Mouse (Mus musculus): ENCODE results near the gene Mapk9.

Mapk9 gene

GRCm38 (mm10) chr11:49846401-49847070 is at the start of gene Mapk9:
Gene Mapk9 (plus strand): TSS chr11:49846751.
- peak; percentile 98 for DNase-seq (ENCODE audit: low read depth)

GRCm38 (mm10) chr11:49798931-49799330 is 47.6 kb upstream of the Mapk9 start:
- no peak for DNase-seq (ENCODE audit: low read depth)

- peak; percentile 49 for DNase-seq (ENCODE audit: low read depth)
These were observed 45.0 kb upstream of the Mapk9 start for GRCm38 (mm10) chr11:49801516-49801915.

GRCm38 (mm10) chr11:49803801-49804200 is 42.8 kb upstream of the Mapk9 start:
- DNase-seq (ENCODE audit: low read depth), result no peak

GRCm38 (mm10) chr11:49806218-49806617 is 40.3 kb upstream of the Mapk9 start:
- no peak for DNase-seq (ENCODE audit: low read depth)

- no peak for DNase-seq (ENCODE audit: low read depth)
These were observed 37.6 kb upstream of the Mapk9 start for GRCm38 (mm10) chr11:49808946-49809345.

- DNase-seq (ENCODE audit: low read depth), result peak; percentile 11
These were observed 35.9 kb upstream of the Mapk9 start for GRCm38 (mm10) chr11:49810696-49811095.

- DNase-seq (ENCODE audit: low read depth), result peak; percentile 82
These were observed 35.4 kb upstream of the Mapk9 start for GRCm38 (mm10) chr11:49811099-49811541.

- no peak for DNase-seq (ENCODE audit: low read depth)
These were observed 34.7 kb upstream of the Mapk9 start for GRCm38 (mm10) chr11:49811879-49812278.

- no peak for DNase-seq (ENCODE audit: low read depth)
These were observed 27.5 kb upstream of the Mapk9 start for GRCm38 (mm10) chr11:49818869-49819566.

- no peak for DNase-seq (ENCODE audit: low read depth)
These were observed 26.9 kb upstream of the Mapk9 start for GRCm38 (mm10) chr11:49819676-49820075.

- no peak for DNase-seq (ENCODE audit: low read depth)
These were observed 25.6 kb upstream of the Mapk9 start for GRCm38 (mm10) chr11:49820928-49821327.

GRCm38 (mm10) chr11:49821546-49821945 is 25.0 kb upstream of the Mapk9 start:
- DNase-seq (ENCODE audit: low read depth), result no peak

- DNase-seq (ENCODE audit: low read depth), result no peak
These were observed 24.2 kb upstream of the Mapk9 start for GRCm38 (mm10) chr11:49822337-49822736.

- peak; percentile 69 for DNase-seq (ENCODE audit: low read depth)
These were observed 21.7 kb upstream of the Mapk9 start for GRCm38 (mm10) chr11:49824896-49825295.

GRCm38 (mm10) chr11:49827243-49827642 is 19.3 kb upstream of the Mapk9 start:
- no peak for DNase-seq (ENCODE audit: low read depth)

- peak; percentile 36 for DNase-seq (ENCODE audit: low read depth)
These were observed 17.3 kb upstream of the Mapk9 start for GRCm38 (mm10) chr11:49829176-49829745.

GRCm38 (mm10) chr11:49831980-49832379 is 14.6 kb upstream of the Mapk9 start:
- no peak for DNase-seq (ENCODE audit: low read depth)

- no peak for DNase-seq (ENCODE audit: low read depth)
These were observed 13.6 kb upstream of the Mapk9 start for GRCm38 (mm10) chr11:49832962-49833361.

GRCm38 (mm10) chr11:49834248-49834647 is 12.3 kb upstream of the Mapk9 start:
- no peak for DNase-seq (ENCODE audit: low read depth)

- no peak for DNase-seq (ENCODE audit: low read depth)
These were observed 11.1 kb upstream of the Mapk9 start for GRCm38 (mm10) chr11:49835257-49835956.

- DNase-seq (ENCODE audit: low read depth), result no peak
These were observed 8.7 kb upstream of the Mapk9 start for GRCm38 (mm10) chr11:49837717-49838407.

Data from NIH3T3 (cell line).